Mouse (Mus musculus) kidney, postnatal 0 days (tissue): ENCODE results near the gene Ciao2a. TPM values are rescaled to one million over a fixed set of nuclear protein-coding genes. Genes with fewer than 3 reads are reported as not detected.
A peak's percentile ranks its signal among the peaks of the same experiment; 100 is the strongest.

Experiments
- ATAC-seq: fragments of 200-750 bp; cut with Nextera tagmentation; replicated peaks from 2 replicates; pipeline ENCODE4 v1.8.0; 2017; ENCODE audit warnings: low read depth, moderate number of reproducible peaks, moderate TSS enrichment, moderate library complexity; ENCODE audit not compliant: low FRiP score
- DNase-seq: peaks from one replicate; pipeline ENCODE4 v3.0.0-alpha.2; 2016; ENCODE audit warnings: low spot score
- H3K27ac ChIP-seq: fragments of 300-500 bp; sonication (generic); 2 replicates; pipeline ENCODE4 v1.5.1; 2014; ENCODE audit warnings: mild to moderate bottlenecking
- H3K27me3 ChIP-seq: fragments of 300-500 bp; sonication (generic); 2 replicates; pipeline ENCODE4 v1.6.1; 2014; ENCODE audit warnings: low read length, mixed read lengths; ENCODE audit not compliant: insufficient read depth
- H3K36me3 ChIP-seq: fragments of 300-500 bp; sonication (generic); 2 replicates; pipeline ENCODE4 v1.6.1; 2014; ENCODE audit warnings: low read length, mixed read lengths; ENCODE audit not compliant: insufficient read depth
- H3K4me1 ChIP-seq: fragments of 300-500 bp; sonication (generic); replicated peaks from 2 replicates; pipeline ENCODE4 v1.6.1; 2014; ENCODE audit warnings: antibody characterized with exemption, low read length, mixed read lengths; ENCODE audit not compliant: insufficient read depth
- H3K4me2 ChIP-seq: fragments of 300-500 bp; sonication (generic); 2 replicates; pipeline ENCODE4 v1.6.1; 2014; ENCODE audit warnings: mild to moderate bottlenecking, low read length, moderate library complexity, mixed read lengths
- H3K4me3 ChIP-seq: fragments of 300-500 bp; sonication (generic); replicated peaks from 2 replicates; pipeline ENCODE4 v1.5.1; 2014; ENCODE audit warnings: low read depth, low read length
- H3K9ac ChIP-seq: fragments of 300-500 bp; sonication (generic); 2 replicates; pipeline ENCODE4 v1.6.1; 2014; ENCODE audit warnings: low read depth, low read length
- H3K9me3 ChIP-seq: fragments of 300-500 bp; sonication (generic); replicated peaks from 2 replicates; pipeline ENCODE4 v1.6.1; 2016; ENCODE audit warnings: low read length, inconsistent platforms, mixed read lengths
- CTCF ChIP-seq: IDR thresholded peaks from 2 replicates; pipeline ENCODE4 v1.5.1; 2016; ENCODE audit warnings: antibody characterized with exemption, low read depth, mild to moderate bottlenecking, moderate library complexity
- WGBS: fragments of 180-500 bp; shearing (Covaris S2); extraction: QIAGEN DNeasy Blood & Tissue Kit; methylation state at CpG from one replicate; pipeline ENCODE4 v1.1.7; 2014; 5-methylcytosine and 5-hydroxymethylcytosine counted together
- polyA plus RNA-seq: library from polyadenylated mRNA; unstranded; fragments of >200 nt; fragmentation: Nextera tagmentation; extraction: Ambion mirVana; gene quantifications from 2 replicates; pipeline ENCODE4 v1.2.1, GENCODE M21; 2015

The Ciao2a gene
- polyA plus RNA-seq, 1 experiment from 2014 or later, result 173 TPM

DNA sequence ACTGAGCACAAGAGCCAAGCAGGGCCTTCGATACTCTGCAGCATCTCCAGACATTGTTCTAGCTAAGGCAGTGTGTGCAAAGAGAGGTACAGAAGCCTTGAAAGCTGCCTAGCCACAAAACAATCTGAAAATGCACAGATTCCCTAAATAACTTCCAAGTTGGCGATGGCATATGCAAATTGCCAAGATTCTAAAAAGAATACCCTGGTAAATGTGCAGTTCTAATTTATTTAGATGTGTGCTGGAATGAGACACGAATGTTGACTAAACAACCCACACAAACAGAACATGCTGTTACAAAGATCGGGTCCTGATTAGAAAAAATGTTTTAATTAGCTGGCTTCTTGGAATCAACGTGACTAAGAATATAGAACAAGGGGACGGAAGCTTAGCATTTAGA lies 23.7 kb upstream of the Ciao2a start:
- no peak for DNase-seq
- Histone ChIP-seq H3K4me3 (no peak overlapping the region), H3K27ac (no peak overlapping the region), H3K9ac (no peak overlapping the region), H3K9me3 (no peaks in the 10 kb centered on the region), H3K4me1 (no peaks in the 10 kb centered on the region), H3K27me3 (no peaks in the 10 kb centered on the region), H3K36me3 (peaks cover 55% of the 10 kb centered on the region), H3K4me2 (no peak overlapping the region)
- TF ChIP-seq CTCF, result no peak
- 91% methylated on average over 6 of the region's 6 CpGs for WGBS
- ATAC-seq, result no peak

DNA sequence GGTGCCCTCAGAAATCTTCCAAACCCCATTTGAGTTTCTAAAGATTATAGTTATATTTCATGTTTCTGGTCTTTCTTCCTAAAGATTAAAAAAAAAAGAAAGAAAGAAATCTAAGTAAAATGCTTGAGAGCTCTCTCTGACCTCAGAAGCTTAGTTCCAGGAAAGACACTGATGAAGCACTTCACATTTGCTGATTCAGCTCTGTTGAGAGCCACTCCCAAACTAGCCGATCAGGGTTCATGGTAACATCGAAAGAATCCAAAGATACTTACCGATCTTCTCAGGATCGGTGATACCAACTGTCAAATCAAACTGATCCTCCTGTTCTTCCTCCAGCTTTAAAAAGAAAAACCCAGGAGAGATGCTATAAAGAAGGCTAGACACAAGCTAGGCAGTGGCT lies 21.8 kb upstream of the Ciao2a start:
- H3K4me1 ChIP-seq, result no peaks in the 10 kb centered on the region
- H3K4me2 ChIP-seq, result no peak overlapping the region
- H3K27me3 ChIP-seq, result no peaks in the 10 kb centered on the region
- no peak for DNase-seq
- H3K27ac ChIP-seq, result no peak overlapping the region
- 82% methylated on average over 4 of the region's 4 CpGs for WGBS
- no peak for ATAC-seq
- TF ChIP-seq CTCF, result no peak
- H3K9ac ChIP-seq, result no peak overlapping the region
- H3K4me3 ChIP-seq, result no peak overlapping the region
- H3K9me3 ChIP-seq, result no peaks in the 10 kb centered on the region
- H3K36me3 ChIP-seq, result peaks cover 47% of the 10 kb centered on the region

DNA sequence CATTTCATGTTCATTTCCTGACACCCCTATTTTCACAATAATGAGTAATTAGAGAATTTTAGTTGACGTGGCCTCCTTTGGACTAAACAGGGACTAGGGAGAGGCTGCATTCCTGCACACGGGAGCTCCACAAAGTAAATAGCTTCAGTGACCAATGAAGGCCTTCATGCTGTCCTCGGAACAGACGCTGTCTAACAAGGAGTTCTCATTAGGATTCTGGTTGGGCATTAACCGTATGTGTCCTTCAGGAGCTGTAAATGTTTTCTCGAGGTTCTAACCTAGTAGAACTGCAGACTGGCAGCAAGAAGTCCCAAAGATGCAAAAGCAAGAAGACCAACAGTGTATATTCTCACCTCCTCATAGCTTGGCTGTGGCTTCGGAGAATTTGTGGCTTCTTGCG lies 21.2 kb upstream of the Ciao2a start:
- Histone ChIP-seq H3K27me3 (no peaks in the 10 kb centered on the region), H3K4me3 (no peak overlapping the region), H3K27ac (0 out of 2 replicates have a peak overlapping the region, but pooled peaks have one; percentile 40), H3K4me2 (no peak overlapping the region), H3K9ac (no peak overlapping the region), H3K36me3 (peaks cover 42% of the 10 kb centered on the region), H3K9me3 (no peaks in the 10 kb centered on the region), H3K4me1 (no peaks in the 10 kb centered on the region)
- ATAC-seq (no peak), DNase-seq (peak; percentile 29)
- 73% methylated on average over 8 of the region's 8 CpGs for WGBS
- no peak for TF ChIP-seq CTCF

GRCm38 (mm10) chr9:66109574-66109973 lies 16.8 kb upstream of the Ciao2a start:
- Histone ChIP-seq H3K27me3 (no peaks in the 10 kb centered on the region), H3K9ac (no peak overlapping the region), H3K4me1 (no peaks in the 10 kb centered on the region), H3K9me3 (no peaks in the 10 kb centered on the region), H3K4me2 (no peak overlapping the region), H3K27ac (peak overlapping the region; percentile 74; the same call in 1 of the 2 replicates), H3K4me3 (no peak overlapping the region), H3K36me3 (peaks cover 24% of the 10 kb centered on the region)
- DNase-seq, result no peak
- ATAC-seq, result no peak
- WGBS, result 97% methylated on average over 1 of the region's 1 CpGs
- no peak for TF ChIP-seq CTCF

DNA sequence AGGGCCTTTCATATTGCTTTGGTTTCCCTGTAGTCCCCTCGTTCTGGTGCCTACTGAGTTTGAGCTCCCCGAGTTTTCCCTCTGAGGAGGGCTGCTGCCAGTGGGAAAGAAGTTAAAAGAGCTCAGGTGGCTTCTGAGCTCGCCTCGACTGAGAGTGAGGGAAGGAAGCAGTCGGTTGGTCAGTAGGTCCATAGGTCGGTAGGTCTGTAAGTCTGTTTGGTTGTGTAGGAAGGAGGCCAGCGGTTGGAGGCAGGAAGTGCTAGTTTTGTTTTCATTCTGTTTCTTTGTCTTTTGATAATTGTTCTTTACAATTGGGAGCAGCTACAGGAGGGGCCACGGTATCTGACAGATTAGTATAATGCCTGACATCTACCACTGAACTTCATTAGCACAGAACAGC lies 16.3 kb upstream of the Ciao2a start:
- ATAC-seq, result no peak
- Histone ChIP-seq H3K4me3 (no peak overlapping the region), H3K9ac (no peak overlapping the region), H3K27me3 (no peaks in the 10 kb centered on the region), H3K36me3 (peaks cover 23% of the 10 kb centered on the region), H3K9me3 (no peaks in the 10 kb centered on the region), H3K4me1 (no peaks in the 10 kb centered on the region), H3K4me2 (no peak overlapping the region), H3K27ac (peak overlapping the region; percentile 74)
- TF ChIP-seq CTCF, result no peak
- WGBS, result 68% methylated on average over 8 of the region's 8 CpGs
- no peak for DNase-seq

DNA sequence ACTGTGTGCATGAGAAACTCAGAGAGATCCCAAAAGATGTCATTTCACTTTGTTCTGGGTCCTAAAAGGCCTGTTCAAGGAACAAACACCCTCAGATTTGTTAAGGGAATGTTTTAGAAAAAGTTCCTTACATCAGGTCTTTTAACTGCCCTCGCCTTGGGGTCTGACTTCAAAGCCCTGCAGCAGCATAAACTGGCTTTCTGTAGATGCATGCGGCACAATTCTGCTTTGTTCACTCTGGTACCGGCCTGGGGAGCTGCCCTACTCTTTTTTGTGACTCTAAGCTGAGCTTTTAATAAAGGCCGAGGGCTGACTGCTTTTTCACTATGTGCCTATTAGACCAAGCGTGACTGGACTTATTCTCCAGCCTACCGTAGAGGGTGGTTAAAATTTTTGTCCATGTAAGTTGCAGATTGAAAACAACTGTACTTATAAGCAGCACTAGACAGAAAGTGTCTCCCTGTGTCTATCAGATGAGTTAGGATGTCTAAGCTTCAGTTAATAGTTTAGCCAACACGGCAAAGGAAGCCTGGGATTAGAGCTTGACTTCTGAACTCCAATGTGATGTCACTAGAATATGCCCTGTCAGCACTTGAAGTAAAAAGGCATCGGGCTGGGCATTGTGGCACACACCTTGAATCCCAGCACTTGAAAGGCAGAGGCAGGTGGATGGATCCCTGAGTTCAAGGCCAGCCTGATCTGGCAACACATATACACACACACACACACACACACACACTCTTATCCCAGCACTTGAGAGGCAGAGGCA lies 15.6 kb upstream of the Ciao2a start:
- peak; percentile 36 for DNase-seq

DNA sequence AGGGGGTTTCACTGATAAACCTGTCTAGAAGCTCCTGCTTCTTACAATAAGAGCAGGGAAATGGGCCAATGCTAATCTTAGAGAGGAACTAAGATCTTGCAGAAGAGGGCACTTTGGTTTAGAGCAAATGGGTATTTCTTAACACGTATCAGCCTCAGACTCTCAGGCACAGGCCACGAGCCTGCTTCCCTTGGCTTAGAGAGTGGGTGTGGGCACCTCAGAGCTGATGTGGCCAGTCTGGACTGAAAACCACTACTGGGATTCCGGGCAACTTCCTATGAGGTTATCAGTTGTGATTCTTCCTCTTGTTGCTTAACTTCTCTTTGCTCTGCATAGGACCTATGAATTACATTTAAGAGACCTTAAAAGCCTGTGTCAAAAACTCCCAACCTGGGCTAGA lies 12.1 kb upstream of the Ciao2a start:
- H3K27me3 ChIP-seq, result no peaks in the 10 kb centered on the region
- 91% methylated on average over 3 of the region's 3 CpGs for WGBS
- H3K9ac ChIP-seq, result no peak overlapping the region
- no peak for TF ChIP-seq CTCF
- ATAC-seq (no peak), DNase-seq (no peak)
- H3K9me3 ChIP-seq, result no peaks in the 10 kb centered on the region
- H3K4me2 ChIP-seq, result no peak overlapping the region
- H3K4me3 ChIP-seq, result no peak overlapping the region
- peaks cover 13% of the 10 kb centered on the region; the same call in 1 of the 2 replicates for H3K36me3 ChIP-seq
- no peaks in the 10 kb centered on the region for H3K4me1 ChIP-seq
- no peak overlapping the region for H3K27ac ChIP-seq

More for the DNA sequence above, 15.6 kb upstream of the Ciao2a start:
- peak; percentile 72 for ATAC-seq
- Histone ChIP-seq H3K9me3 (no peaks in the 10 kb centered on the region), H3K36me3 (peaks cover 20% of the 10 kb centered on the region), H3K4me2 (no peak overlapping the region), H3K27me3 (no peaks in the 10 kb centered on the region), H3K27ac (peak overlapping the region; percentile 74), H3K9ac (no peak overlapping the region), H3K4me1 (no peaks in the 10 kb centered on the region), H3K4me3 (no peak overlapping the region)
- WGBS, result 62% methylated on average over 8 of the region's 8 CpGs
- TF ChIP-seq CTCF, result no peak
